Mouse (Mus musculus): ENCODE data around the gene Scd3. TPM values are rescaled to one million over a fixed set of nuclear protein-coding genes. Genes with fewer than 3 reads are reported as not detected.
"Not testable (repeated sequence)": the region's sequence is repeated elsewhere in the genome, so short reads cannot be mapped to it uniquely, and the experiment has no call there.

Scd3 gene
- polyA plus RNA-seq, 1 experiment: not detected

DNA sequence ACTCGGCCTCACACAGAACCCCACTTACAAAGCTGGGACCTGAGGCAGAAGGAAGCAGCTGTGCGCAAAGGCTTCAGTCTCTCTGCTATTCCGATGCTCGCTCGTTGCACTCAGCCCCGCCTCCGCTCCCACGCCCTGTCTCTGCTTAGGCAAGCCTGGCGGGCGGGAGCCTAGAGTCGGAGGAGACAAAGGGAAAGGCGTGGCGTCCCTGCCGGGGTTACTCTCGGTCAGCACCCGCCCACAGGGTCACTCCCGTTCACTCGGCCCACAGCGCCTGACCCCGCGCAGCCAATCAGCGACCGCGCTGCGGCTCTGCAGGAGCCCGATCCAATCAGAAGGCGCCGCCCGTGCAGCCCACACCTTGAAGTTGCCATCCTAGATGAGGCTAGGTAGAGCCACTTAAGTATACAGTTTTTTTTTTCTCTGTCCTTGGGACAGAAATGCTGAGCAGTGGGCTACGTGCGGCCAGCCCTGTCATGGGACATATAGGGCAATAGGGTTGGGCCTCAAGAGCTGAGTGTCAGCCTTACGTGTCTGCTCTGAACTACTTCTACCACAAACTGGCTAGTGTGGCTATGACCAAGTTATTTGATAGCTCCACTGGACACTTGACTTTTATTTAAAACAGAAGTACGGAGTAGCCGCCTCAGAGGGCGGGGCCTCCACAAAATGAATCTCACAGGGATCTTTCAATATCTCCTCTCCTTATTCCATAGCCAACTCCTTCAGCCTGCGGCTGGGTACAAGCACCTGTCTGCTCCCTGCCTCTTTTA lies 45.2 kb downstream of the Scd3 start:
- WGBS: 1% methylated on average over 36 of the region's 36 CpGs
- H3K27me3 ChIP-seq (ENCODE audit: control insufficient read depth, insufficient read depth, low read length): no peaks in the 10 kb centered on the region

DNA sequence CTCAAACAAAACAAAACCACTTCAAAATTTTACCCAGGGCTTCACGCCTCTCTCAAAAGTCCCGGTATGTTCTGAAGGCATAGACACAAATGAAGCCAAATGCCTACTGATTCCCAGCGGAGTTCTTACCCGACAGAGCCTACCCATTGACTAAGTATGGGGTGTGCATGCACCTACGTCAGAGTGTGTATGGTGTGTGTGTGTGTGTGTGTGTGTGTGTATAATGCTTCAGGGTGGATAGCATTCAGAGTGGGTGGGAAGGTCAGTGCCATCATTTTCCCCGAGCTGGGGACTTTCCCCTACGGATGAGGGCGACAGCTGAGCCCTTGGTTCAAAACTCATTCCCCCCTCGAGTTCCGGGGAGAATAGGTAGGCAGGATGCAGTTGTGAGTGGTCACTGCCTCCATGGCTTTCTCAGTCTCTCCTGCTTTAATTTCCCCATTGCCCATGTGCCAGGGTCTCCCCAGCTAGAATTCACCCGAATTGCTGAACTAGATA lies 45.8 kb downstream of the Scd3 start:
- Histone ChIP-seq H3K27ac (ENCODE audit: insufficient read depth, low read depth, low read length) (peak overlapping the region; percentile 78), H3K4me3 (ENCODE audit: low read depth, low read length) (no peak overlapping the region), H3K4me1 (ENCODE audit: control insufficient read depth, insufficient read depth, insufficient read length, low read length) (peaks cover 7% of the 10 kb centered on the region), H3K27me3 (ENCODE audit: control insufficient read depth, insufficient read depth, low read length) (no peaks in the 10 kb centered on the region), H3K36me3 (ENCODE audit: control insufficient read depth, insufficient read depth, low read length) (no peaks in the 10 kb centered on the region)
- no peak for TF ChIP-seq POLR2A (IDR thresholded peaks at IDR 0.05; ENCODE audit: low read depth, low read length)
- no peak for TF ChIP-seq CTCF (IDR thresholded peaks at IDR 0.05; ENCODE audit: extremely low read depth, insufficient read length, insufficient replicate concordance, low read depth, low read length)
- WGBS: 48% methylated on average over 11 of the region's 11 CpGs

More for the DNA sequence above, 45.2 kb downstream of the Scd3 start:
- peak overlapping the region; percentile 78 for H3K27ac ChIP-seq (ENCODE audit: insufficient read depth, low read depth, low read length)
- H3K4me1 ChIP-seq (ENCODE audit: control insufficient read depth, insufficient read depth, insufficient read length, low read length): peaks cover 7% of the 10 kb centered on the region
- no peaks in the 10 kb centered on the region for H3K36me3 ChIP-seq (ENCODE audit: control insufficient read depth, insufficient read depth, low read length)
- peak overlapping the region; percentile 50 for H3K4me3 ChIP-seq (ENCODE audit: low read depth, low read length)
- TF ChIP-seq CTCF (IDR thresholded peaks at IDR 0.05; ENCODE audit: extremely low read depth, insufficient read length, insufficient replicate concordance, low read depth, low read length) (no peak), POLR2A (IDR thresholded peaks at IDR 0.05; ENCODE audit: low read depth, low read length) (peak; percentile 34)

DNA sequence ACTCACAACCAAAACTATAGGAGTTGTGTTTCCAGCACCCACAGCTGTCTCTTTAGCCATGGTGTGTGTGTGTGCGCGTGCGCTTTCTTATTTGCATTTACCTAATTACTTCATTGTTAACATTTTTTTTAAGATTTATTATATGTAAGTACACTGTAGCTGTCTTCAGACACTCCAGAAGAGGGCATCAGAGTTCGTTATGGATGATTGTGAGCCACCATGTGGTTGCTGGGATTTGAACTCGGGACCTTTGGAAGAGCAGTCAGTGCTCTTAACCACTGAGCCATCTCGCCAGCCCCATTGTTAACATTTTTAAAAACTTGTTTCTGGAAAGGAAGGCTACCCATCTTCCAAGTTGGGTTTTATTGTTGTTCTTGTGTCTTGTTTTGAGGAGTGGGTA lies 48.1 kb downstream of the Scd3 start:
- WGBS: 86% methylated on average over 6 of the region's 6 CpGs
- not testable (repeated sequence) for H3K27ac ChIP-seq (ENCODE audit: insufficient read depth, low read depth, low read length)

DNA sequence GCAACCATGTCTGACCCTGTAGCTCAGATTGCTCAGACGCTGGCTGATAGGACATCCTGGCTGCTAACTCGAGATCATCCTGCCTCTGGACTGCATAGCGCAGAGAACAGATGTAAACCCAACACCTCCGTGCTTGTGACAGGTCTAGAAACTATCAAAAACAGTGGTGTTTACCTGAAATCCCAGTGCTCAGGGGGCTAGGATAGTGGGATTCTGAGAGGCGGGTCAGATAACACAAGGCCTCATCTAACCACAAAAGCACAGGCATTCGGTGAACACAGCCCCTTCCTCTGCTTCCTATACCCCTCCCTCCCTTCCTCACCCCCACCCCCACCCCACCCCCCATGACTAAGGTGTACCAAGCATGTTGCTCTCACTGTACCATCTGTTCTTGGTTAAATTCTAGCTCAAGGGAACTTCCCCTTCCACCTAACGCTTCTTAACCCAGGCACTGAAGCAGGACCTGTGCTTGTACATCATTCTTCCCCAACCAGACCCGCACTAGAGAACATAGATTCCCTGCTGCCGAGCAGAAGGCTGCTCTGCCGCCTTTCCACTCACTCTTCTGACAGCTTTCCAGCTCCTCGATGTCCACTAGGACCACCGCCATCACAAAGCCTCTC lies 49.0 kb downstream of the Scd3 start:
- Histone ChIP-seq H3K27me3 (ENCODE audit: control insufficient read depth, insufficient read depth, low read length) (no peaks in the 10 kb centered on the region), H3K36me3 (ENCODE audit: control insufficient read depth, insufficient read depth, low read length) (no peaks in the 10 kb centered on the region), H3K4me1 (ENCODE audit: control insufficient read depth, insufficient read depth, insufficient read length, low read length) (peaks cover 5% of the 10 kb centered on the region), H3K27ac (ENCODE audit: insufficient read depth, low read depth, low read length) (no peak overlapping the region), H3K4me3 (ENCODE audit: low read depth, low read length) (no peak overlapping the region)
- no peak for TF ChIP-seq POLR2A (IDR thresholded peaks at IDR 0.05; ENCODE audit: low read depth, low read length)
- TF ChIP-seq CTCF (IDR thresholded peaks at IDR 0.05; ENCODE audit: extremely low read depth, insufficient read length, insufficient replicate concordance, low read depth, low read length): no peak
- 70% methylated on average over 12 of the region's 12 CpGs for WGBS

More for the DNA sequence above, 48.1 kb downstream of the Scd3 start:
- H3K4me3 ChIP-seq (ENCODE audit: low read depth, low read length); H3K27me3 ChIP-seq (ENCODE audit: control insufficient read depth, insufficient read depth, low read length); H3K36me3 ChIP-seq (ENCODE audit: control insufficient read depth, insufficient read depth, low read length); H3K4me1 ChIP-seq (ENCODE audit: control insufficient read depth, insufficient read depth, insufficient read length, low read length): not testable (repeated sequence)

DNA sequence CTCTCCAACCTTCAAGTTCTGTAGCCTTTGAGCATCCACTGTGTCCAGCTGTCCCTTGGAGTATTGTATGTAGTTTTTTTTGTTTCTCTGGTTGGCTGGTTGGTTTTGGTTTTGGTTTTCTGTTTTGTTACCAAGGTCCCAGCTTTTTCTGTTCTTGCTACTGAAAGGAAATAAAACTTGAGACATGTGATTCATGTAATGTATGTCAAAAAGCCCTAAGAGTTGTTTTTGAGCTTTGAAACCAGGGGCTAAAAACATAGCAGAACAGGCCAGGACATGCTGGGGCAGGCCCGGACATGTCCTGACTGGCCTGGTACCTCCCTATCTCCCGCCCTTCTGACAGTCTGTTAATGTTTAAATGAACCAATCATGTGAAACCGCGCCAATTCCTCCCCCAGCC lies 51.0 kb downstream of the Scd3 start:
- H3K36me3 ChIP-seq (ENCODE audit: control insufficient read depth, insufficient read depth, low read length); H3K4me1 ChIP-seq (ENCODE audit: control insufficient read depth, insufficient read depth, insufficient read length, low read length); H3K27me3 ChIP-seq (ENCODE audit: control insufficient read depth, insufficient read depth, low read length); H3K27ac ChIP-seq (ENCODE audit: insufficient read depth, low read depth, low read length); H3K4me3 ChIP-seq (ENCODE audit: low read depth, low read length): not testable (repeated sequence)
- WGBS: 76% methylated on average over 4 of the region's 4 CpGs

DNA sequence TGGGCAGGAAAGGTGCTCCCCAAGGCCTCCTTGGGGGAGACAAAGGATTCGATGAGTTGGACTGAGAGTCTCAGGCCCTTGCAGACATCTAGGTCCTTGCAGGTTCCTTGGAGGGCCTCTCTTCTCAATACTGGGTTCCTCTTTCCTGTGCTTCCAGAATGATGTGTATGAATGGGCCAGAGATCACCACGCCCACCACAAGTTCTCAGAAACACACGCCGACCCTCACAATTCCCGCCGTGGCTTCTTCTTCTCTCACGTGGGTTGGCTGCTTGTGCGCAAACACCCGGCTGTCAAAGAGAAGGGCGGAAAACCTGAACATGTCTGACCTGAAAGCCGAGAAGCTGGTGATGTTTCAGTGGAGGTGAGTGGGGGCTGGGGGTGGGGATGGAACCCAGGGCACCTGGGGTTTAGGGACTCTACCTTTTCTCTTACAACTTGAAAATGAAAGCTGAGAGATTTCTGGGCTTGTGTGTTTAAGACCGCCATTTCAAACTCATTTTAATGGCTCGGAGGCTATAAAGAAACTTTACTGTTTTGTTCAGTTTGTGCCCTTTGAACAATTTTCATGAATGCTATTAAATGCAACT lies 54.4 kb downstream of the Scd3 start:
- TF ChIP-seq CTCF (IDR thresholded peaks at IDR 0.05; ENCODE audit: extremely low read depth, insufficient read length, insufficient replicate concordance, low read depth, low read length) (no peak), POLR2A (IDR thresholded peaks at IDR 0.05; ENCODE audit: low read depth, low read length) (no peak)
- Histone ChIP-seq H3K36me3 (ENCODE audit: control insufficient read depth, insufficient read depth, low read length) (no peaks in the 10 kb centered on the region), H3K27me3 (ENCODE audit: control insufficient read depth, insufficient read depth, low read length) (no peaks in the 10 kb centered on the region), H3K4me1 (ENCODE audit: control insufficient read depth, insufficient read depth, insufficient read length, low read length) (no peaks in the 10 kb centered on the region; the same call in 1 of the 2 replicates), H3K4me3 (ENCODE audit: low read depth, low read length) (no peak overlapping the region), H3K27ac (ENCODE audit: insufficient read depth, low read depth, low read length) (no peak overlapping the region)
- 82% methylated on average over 13 of the region's 13 CpGs for WGBS

DNA sequence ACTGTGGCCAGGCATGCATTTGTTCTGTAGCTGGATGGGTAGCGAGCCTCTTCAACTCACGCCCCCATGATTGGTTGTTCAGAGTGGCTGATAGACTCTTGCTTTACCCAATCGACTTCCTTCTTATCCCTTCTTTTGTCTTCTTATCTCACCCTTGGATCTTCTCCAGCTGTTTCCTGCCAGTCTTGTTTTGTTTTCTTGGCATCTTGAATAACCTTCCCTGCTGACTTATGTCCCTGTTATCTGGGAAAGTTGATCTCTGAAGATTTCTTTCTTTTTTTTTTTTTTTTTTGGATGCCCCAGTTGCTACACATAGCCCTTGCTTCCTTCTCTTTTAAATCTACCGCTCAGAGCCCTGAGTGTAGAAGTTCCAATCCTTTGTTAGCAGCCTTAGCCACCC lies 56.4 kb downstream of the Scd3 start:
- H3K36me3 ChIP-seq (ENCODE audit: control insufficient read depth, insufficient read depth, low read length): no peaks in the 10 kb centered on the region
- H3K27me3 ChIP-seq (ENCODE audit: control insufficient read depth, insufficient read depth, low read length): no peaks in the 10 kb centered on the region
- no peak for TF ChIP-seq POLR2A (IDR thresholded peaks at IDR 0.05; ENCODE audit: low read depth, low read length)
- TF ChIP-seq CTCF (IDR thresholded peaks at IDR 0.05; ENCODE audit: extremely low read depth, insufficient read length, insufficient replicate concordance, low read depth, low read length): no peak
- 72% methylated on average over 4 of the region's 4 CpGs for WGBS
- H3K4me1 ChIP-seq (ENCODE audit: control insufficient read depth, insufficient read depth, insufficient read length, low read length): no peaks in the 10 kb centered on the region; the same call in 1 of the 2 replicates
- H3K27ac ChIP-seq (ENCODE audit: insufficient read depth, low read depth, low read length): no peak overlapping the region
- no peak overlapping the region for H3K4me3 ChIP-seq (ENCODE audit: low read depth, low read length)
